Mouse (Mus musculus) erythroblast, embryonic 14.5 days (primary cell): ENCODE results near the gene Dock6.

Experiments used
- GATA1 ChIP-seq: IDR thresholded peaks from 2 replicates; pipeline ENCODE4 v1.6.1; 2012; ENCODE audit warnings: low read length, inconsistent platforms, mixed read lengths
- TAL1 ChIP-seq: IDR thresholded peaks from 3 replicates; pipeline ENCODE4 v1.6.1; 2012; ENCODE audit warnings: low read length, inconsistent platforms, mixed read lengths

GRCm38 (mm10) chr9:21867726-21868125, 15.3 kb upstream of the Dock6 start:
- no peak for TF ChIP-seq TAL1
- no peak for TF ChIP-seq GATA1
